Mouse (Mus musculus) 3T3-L1 (cell line): ENCODE results near the gene Lamc3.

ENCODE experiments used
- DNase-seq: peaks from one replicate; pipeline ENCODE4 v3.0.0-alpha.2; 2015; ENCODE audit warnings: low read depth, low spot score

Gene Lamc3

GRCm38 (mm10) chr2:31974141-31974808, 87.2 kb downstream of the Lamc3 start, which contains the start of gene Nup214:
TSS of gene Nup214 (plus strand) at chr2:31974436.
- DNase-seq, result peak; percentile 99

DNA sequence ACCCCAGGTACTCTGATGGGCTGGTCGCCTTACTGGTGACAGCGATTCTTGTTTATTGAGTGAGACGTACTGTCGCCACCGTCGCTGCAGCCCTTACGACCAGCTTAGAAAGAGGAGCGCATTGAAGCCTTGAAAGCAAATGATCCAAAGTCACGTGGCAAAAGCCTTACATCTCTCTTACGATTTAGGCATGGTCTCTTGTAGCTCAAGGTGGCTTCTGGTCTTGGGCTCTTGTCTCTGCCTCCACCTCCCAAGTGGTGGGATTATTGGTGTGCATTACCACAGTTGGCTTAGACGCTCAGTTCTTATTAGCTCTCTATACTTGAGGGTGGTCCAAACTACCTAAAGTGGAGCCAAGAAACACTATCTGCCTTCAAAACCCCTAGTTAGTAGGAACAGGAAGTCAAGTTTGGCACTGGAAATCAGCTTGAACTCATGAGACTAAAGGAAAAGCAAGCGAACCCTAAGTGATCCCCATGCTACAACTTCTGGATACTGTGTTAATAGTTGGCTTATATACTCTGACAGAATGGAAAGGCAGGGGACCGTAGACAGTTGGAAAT, 87.8 kb downstream of the Lamc3 start:
- peak; percentile 37 for DNase-seq

DNA sequence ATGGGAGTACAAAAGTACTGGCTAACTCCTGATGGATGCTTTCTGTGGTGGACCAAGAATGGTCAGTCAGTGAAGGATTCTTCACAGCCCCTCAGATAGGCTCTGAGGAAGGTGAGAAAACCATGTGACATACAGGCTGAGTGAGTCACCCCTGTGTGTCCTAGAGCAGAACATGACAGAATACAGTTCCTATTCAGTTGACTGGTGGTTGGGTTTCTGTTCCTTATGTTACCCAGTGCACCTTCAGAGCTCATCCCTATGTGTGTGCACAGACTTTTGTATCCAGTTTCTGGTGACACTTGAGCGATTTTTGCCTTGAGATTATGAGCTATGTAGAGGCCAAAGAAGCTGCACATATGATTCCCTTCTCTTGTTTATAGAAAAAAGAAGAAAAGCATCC, 100.7 kb downstream of the Lamc3 start:
- no peak for DNase-seq

- DNase-seq, result no peak
These were observed 103.9 kb downstream of the Lamc3 start for GRCm38 (mm10) chr2:31990961-31991360.

- no peak for DNase-seq
These were observed 107.8 kb downstream of the Lamc3 start for GRCm38 (mm10) chr2:31994896-31995295.

GRCm38 (mm10) chr2:31996060-31996459, 109.0 kb downstream of the Lamc3 start:
- no peak for DNase-seq
